Mouse (Mus musculus) lung, postnatal 0 days (tissue): ENCODE measurements around the gene Mblac2.

ENCODE experiments used
- CTCF ChIP-seq: IDR thresholded peaks from 2 replicates; pipeline ENCODE4 v1.5.1; 2016; ENCODE audit warnings: antibody characterized with exemption, mild to moderate bottlenecking
- EP300 ChIP-seq: IDR thresholded peaks from 2 replicates; pipeline ENCODE4 v1.6.1; 2016; ENCODE audit warnings: antibody characterized with exemption, mild to moderate bottlenecking, control low read depth

DNA sequence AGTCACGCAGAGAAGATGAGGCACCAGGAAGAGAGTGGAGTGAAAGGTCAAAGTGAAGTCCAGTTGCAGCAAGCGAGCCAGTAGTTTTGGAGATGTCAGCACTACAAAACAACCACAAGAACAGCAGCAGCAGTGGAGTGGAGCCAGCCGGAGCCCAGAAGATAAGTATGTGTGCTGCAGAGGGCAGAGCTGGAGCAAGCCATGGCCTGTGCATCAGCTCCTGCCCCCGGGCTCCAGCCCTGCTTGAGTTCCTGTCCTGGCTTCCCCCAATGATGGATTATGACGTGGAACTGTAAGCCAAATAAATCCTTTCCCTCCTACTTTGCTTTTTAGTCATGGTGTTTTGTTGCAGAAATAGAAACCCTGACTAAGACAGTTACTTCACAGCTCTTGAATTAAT is 26.9 kb upstream of the Mblac2 start:
- TF ChIP-seq CTCF (no peak), EP300 (no peak)
